Mouse (Mus musculus) MEL (cell line): ENCODE measurements at regions not wholly inside any gene's neighbourhood (a gene's known extent, or its start where the extent isn't known, plus 50 kb on each side); places are given as distances from the start of the nearest gene placed in this dataset.

Source experiments
- DNase-seq: peaks from one replicate; pipeline ENCODE4 v3.0.0; 2011; ENCODE audit warnings: low read depth, low spot score
- H3K27ac ChIP-seq: 2 replicates; pipeline ENCODE4 v1.5.1; 2012; ENCODE audit warnings: low read depth, mild to moderate bottlenecking, control low read depth, low read length, moderate library complexity; ENCODE audit not compliant: control insufficient read depth
- H3K27me3 ChIP-seq, 2 experiments: fragments of 150-350 bp in 1 of 2; sonication (generic) in 1 of 2; 2 replicates each; pipeline ENCODE4 v1.6.1; 2012; ENCODE audit warnings: low read length in 2 of 2, mild to moderate bottlenecking in 2 of 2, improper control_type of control experiment in 1 of 2, moderate library complexity in 1 of 2; ENCODE audit not compliant: insufficient read depth in 2 of 2, control insufficient read depth in 1 of 2
- H3K36me3 ChIP-seq, 2 experiments: 2 replicates each; pipeline ENCODE4 v1.6.1; 2012 to 2014; ENCODE audit warnings: low read length in 2 of 2, improper control_type of control experiment in 1 of 2, inconsistent platforms in 1 of 2, mild to moderate bottlenecking in 1 of 2; ENCODE audit not compliant: insufficient read depth in 2 of 2, control insufficient read depth in 1 of 2
- H3K4me1 ChIP-seq, 2 experiments: fragments of 150-350 bp in 1 of 2; sonication (generic) in 1 of 2; 2 replicates each; pipeline ENCODE4 v1.6.1; 2012; ENCODE audit warnings: low read length in 2 of 2, improper control_type of control experiment in 1 of 2, mild to moderate bottlenecking in 1 of 2; ENCODE audit not compliant: insufficient read depth in 2 of 2, control insufficient read depth in 1 of 2
- H3K4me3 ChIP-seq, 2 experiments: fragments of 150-350 bp in 1 of 2; sonication (generic) in 1 of 2; 2 replicates each; pipeline ENCODE4 v1.5.1; 2012; ENCODE audit warnings: low read depth in 2 of 2, low read length in 2 of 2, mild to moderate bottlenecking in 2 of 2, moderate library complexity in 2 of 2, control low read depth in 1 of 2, improper control_type of control experiment in 1 of 2; ENCODE audit not compliant: control insufficient read depth in 1 of 2, insufficient read depth in 1 of 2
- H3K79me2 ChIP-seq: 2 replicates; pipeline ENCODE4 v1.6.1; 2012; ENCODE audit warnings: mild to moderate bottlenecking, low read length, moderate library complexity; ENCODE audit not compliant: control insufficient read depth, poor library complexity, insufficient read depth
- H3K9ac ChIP-seq: 2 replicates; pipeline ENCODE4 v1.6.1; 2012; ENCODE audit warnings: low read depth, mild to moderate bottlenecking, control low read depth, low read length, moderate library complexity; ENCODE audit not compliant: control insufficient read depth, poor library complexity, severe bottlenecking
- H3K9me3 ChIP-seq: fragments of 150-350 bp; sonication (generic); replicated peaks from 2 replicates; pipeline ENCODE4 v1.6.1; 2012; ENCODE audit warnings: mild to moderate bottlenecking, low read length, improper control_type of control experiment, moderate library complexity; ENCODE audit not compliant: insufficient read depth
- CHD2 ChIP-seq: IDR thresholded peaks from 2 replicates; pipeline ENCODE4 v1.6.1; 2011; ENCODE audit warnings: low read length, improper control_type of control experiment
- CTCF ChIP-seq, 3 experiments: IDR thresholded peaks in 2 of 3; conservative IDR thresholded peaks in 1 of 3; 2 replicates each; pipeline ENCODE4 v1.5.1; 2011 to 2012; ENCODE audit warnings: low read length in 3 of 3, low read depth in 2 of 3, mild to moderate bottlenecking in 2 of 3, improper control_type of control experiment in 1 of 3, inconsistent platforms in 1 of 3, mixed read lengths in 1 of 3, moderate library complexity in 1 of 3; ENCODE audit not compliant: control insufficient read depth in 1 of 3, insufficient read depth in 1 of 3, poor library complexity in 1 of 3, severe bottlenecking in 1 of 3
- E2F4 ChIP-seq: IDR thresholded peaks from 2 replicates; pipeline ENCODE4 v1.6.1; 2011; ENCODE audit warnings: low read depth, low read length, improper control_type of control experiment, borderline replicate concordance
- ELF1 ChIP-seq: IDR thresholded peaks from 2 replicates; pipeline ENCODE4 v1.6.1; 2014; ENCODE audit warnings: low read depth, mild to moderate bottlenecking, inconsistent platforms, low read length, improper control_type of control experiment, moderate library complexity
- EP300 ChIP-seq, 2 experiments: IDR thresholded peaks; 2 replicates each; pipeline ENCODE4 v1.6.1; 2011; ENCODE audit warnings: improper control_type of control experiment in 2 of 2, low read length in 2 of 2, low read depth in 1 of 2, mild to moderate bottlenecking in 1 of 2
- ETS1 ChIP-seq: IDR thresholded peaks from 2 replicates; pipeline ENCODE4 v1.6.1; 2012; ENCODE audit warnings: low read depth, mild to moderate bottlenecking, inconsistent platforms, low read length, improper control_type of control experiment, moderate library complexity
- JUND ChIP-seq: IDR thresholded peaks from 2 replicates; pipeline ENCODE4 v1.6.1; 2011; ENCODE audit warnings: low read depth, mild to moderate bottlenecking, improper control_type of control experiment, low read length
- MAZ ChIP-seq: IDR thresholded peaks from 2 replicates; pipeline ENCODE4 v1.6.1; 2012; ENCODE audit warnings: low read depth, mild to moderate bottlenecking, inconsistent platforms, low read length, improper control_type of control experiment
- MXI1 ChIP-seq: IDR thresholded peaks from 2 replicates; pipeline ENCODE4 v1.6.1; 2011; ENCODE audit warnings: mild to moderate bottlenecking, low read depth, low read length, improper control_type of control experiment
- MYB ChIP-seq: IDR thresholded peaks from 2 replicates; pipeline ENCODE4 v1.6.1; 2011; ENCODE audit warnings: mild to moderate bottlenecking, low read depth, low read length, improper control_type of control experiment
- SIN3A ChIP-seq: IDR thresholded peaks from 2 replicates; pipeline ENCODE4 v1.6.1; 2012; ENCODE audit warnings: low read length, improper control_type of control experiment, inconsistent platforms
- TAL1 ChIP-seq: IDR thresholded peaks from 2 replicates; pipeline ENCODE4 v1.6.1; 2012; ENCODE audit warnings: mild to moderate bottlenecking, inconsistent platforms, low read length, moderate library complexity, mixed read lengths
- TBP ChIP-seq: IDR thresholded peaks from 2 replicates; pipeline ENCODE4 v1.8.0; 2011; ENCODE audit warnings: low read depth, low read length, improper control_type of control experiment
- ZMIZ1 ChIP-seq: IDR thresholded peaks from 2 replicates; pipeline ENCODE4 v1.6.1; 2012; ENCODE audit warnings: low read depth, mild to moderate bottlenecking, inconsistent platforms, low read length, improper control_type of control experiment, moderate library complexity

GRCm38 (mm10) chr6:143648501-143648900 lies 481.5 kb downstream of the Etnk1 start:
- Histone ChIP-seq H3K36me3 (no peaks in the 10 kb centered on the region), H3K9me3 (no peaks in the 10 kb centered on the region), H3K4me3 (no peak overlapping the region), H3K27me3 (no peaks in the 10 kb centered on the region), H3K4me1 (no peaks in the 10 kb centered on the region), H3K9ac (no peak overlapping the region), H3K27ac (no peak overlapping the region), H3K79me2 (no peaks in the 10 kb centered on the region)
- DNase-seq = no peak
- TF ChIP-seq SIN3A (no peak), MAZ (no peak), EP300 (IDR thresholded peaks at IDR 0.05; ENCODE audit: low read depth in 1 of 2, low read length in 2 of 2) (no peak), ELF1 (no peak)

- Histone ChIP-seq H3K79me2 (no peaks in the 10 kb centered on the region), H3K9ac (no peak overlapping the region), H3K4me3 (no peak overlapping the region), H3K27me3 (no peaks in the 10 kb centered on the region), H3K9me3 (no peaks in the 10 kb centered on the region), H3K27ac (no peak overlapping the region), H3K36me3 (no peaks in the 10 kb centered on the region), H3K4me1 (no peaks in the 10 kb centered on the region)
- TF ChIP-seq ETS1 (no peak), CHD2 (no peak), JUND (no peak), ZMIZ1 (no peak), E2F4 (no peak), EP300 (IDR thresholded peaks at IDR 0.05; ENCODE audit: low read depth in 1 of 2, low read length in 2 of 2) (no peak), MAZ (no peak), MXI1 (no peak), MYB (no peak), CTCF (IDR thresholded peaks at IDR 0.05 in 2 of 3, conservative IDR thresholded peaks at IDR 0.05 in 1 of 3; ENCODE audit: control insufficient read depth in 1 of 3, insufficient read depth in 1 of 3, low read depth in 2 of 3, low read length in 3 of 3, poor library complexity in 1 of 3, severe bottlenecking in 1 of 3) (no peak), TAL1 (no peak), TBP (no peak)
- no peak for DNase-seq
These were observed 489.6 kb downstream of the Etnk1 start for GRCm38 (mm10) chr6:143656576-143656975.

- Histone ChIP-seq H3K9me3 (no peaks in the 10 kb centered on the region), H3K4me3 (no peak overlapping the region), H3K79me2 (no peaks in the 10 kb centered on the region), H3K27me3 (no peaks in the 10 kb centered on the region), H3K36me3 (no peaks in the 10 kb centered on the region), H3K4me1 (no peaks in the 10 kb centered on the region)
- DNase-seq = no peak
- no peak for TF ChIP-seq TAL1
- no peak for TF ChIP-seq JUND
- TF ChIP-seq, all 39 proteins: peak for 0
- Histone ChIP-seq H3K27ac (no peak overlapping the region), H3K9ac (no peak overlapping the region)
These were observed 493.8 kb downstream of the Etnk1 start for GRCm38 (mm10) chr6:143660837-143661236.
